Mouse (Mus musculus) stomach, postnatal 0 days (tissue): ENCODE measurements around the gene Sav1.

ENCODE experiments used
- CTCF ChIP-seq: IDR thresholded peaks from 2 replicates; pipeline ENCODE4 v1.5.1; 2016; ENCODE audit warnings: antibody characterized with exemption, low read depth, mild to moderate bottlenecking, moderate library complexity
- EP300 ChIP-seq: optimal IDR thresholded peaks from 2 replicates; pipeline ENCODE3; 2016; ENCODE audit warnings: antibody characterized with exemption

- TF ChIP-seq EP300, result no peak
- TF ChIP-seq CTCF, result no peak
Measured at GRCm38 (mm10) chr12:69939291-69939690, 47.5 kb downstream of the Sav1 start.
